Mouse (Mus musculus): ENCODE measurements around the gene Vapa.
"Not testable (repeated sequence)": the region's sequence is repeated elsewhere in the genome, so short reads cannot be mapped to it uniquely, and the experiment has no call there.

Gene Vapa

GRCm38 (mm10) chr17:65613463-65614412 is at the start of gene Vapa:
TSS of gene Vapa (minus strand) at chr17:65613555.
- peak; percentile 98 for DNase-seq (ENCODE audit: low spot score)

- DNase-seq (ENCODE audit: low spot score): no peak
These were observed 49.3 kb upstream of the Vapa start for GRCm38 (mm10) chr17:65662662-65663061.

GRCm38 (mm10) chr17:65658416-65658815 is 45.1 kb upstream of the Vapa start:
- no peak for DNase-seq (ENCODE audit: low spot score)

GRCm38 (mm10) chr17:65657958-65658357 is 44.6 kb upstream of the Vapa start:
- DNase-seq (ENCODE audit: low spot score): no peak

DNA sequence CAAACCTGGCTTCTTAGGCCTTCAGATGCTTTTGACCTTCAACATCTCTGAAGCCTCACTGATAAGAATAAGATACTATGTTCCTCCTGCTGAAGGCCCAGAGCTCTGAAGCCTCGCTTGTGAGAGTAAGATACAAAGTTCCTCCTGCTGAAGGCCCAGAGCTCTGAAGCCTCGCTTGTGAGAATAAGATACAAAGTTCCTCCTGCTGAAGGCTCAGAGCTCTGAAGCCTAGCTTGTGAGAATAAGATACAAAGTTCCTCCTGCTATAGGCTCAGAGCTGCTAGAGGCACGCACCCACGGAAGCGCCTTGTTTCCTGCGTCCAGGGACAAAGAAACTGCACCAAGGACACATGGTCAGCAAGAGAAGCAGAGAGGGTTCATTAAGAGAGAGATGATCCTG is 43.4 kb upstream of the Vapa start:
- no peak for DNase-seq (ENCODE audit: low spot score)

DNA sequence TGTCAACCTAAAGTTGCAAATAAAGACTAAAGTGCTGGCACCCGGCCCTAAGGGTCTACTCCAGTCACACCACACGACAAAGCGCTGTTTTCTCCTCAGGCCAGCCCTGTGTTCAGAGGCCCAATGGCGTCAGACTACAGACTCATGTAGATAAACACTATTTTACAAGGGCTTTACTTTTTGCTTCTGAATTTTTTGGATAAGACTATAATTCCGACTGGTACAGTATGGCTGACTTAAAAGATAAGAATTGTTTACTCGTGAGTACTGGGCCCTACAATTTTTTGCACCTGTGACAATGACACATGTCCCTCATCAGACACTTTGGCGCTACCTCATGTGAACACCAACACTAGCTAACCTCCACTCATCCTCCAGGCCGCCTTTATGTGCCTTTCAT is 42.7 kb upstream of the Vapa start:
- DNase-seq (ENCODE audit: low spot score): no peak

DNA sequence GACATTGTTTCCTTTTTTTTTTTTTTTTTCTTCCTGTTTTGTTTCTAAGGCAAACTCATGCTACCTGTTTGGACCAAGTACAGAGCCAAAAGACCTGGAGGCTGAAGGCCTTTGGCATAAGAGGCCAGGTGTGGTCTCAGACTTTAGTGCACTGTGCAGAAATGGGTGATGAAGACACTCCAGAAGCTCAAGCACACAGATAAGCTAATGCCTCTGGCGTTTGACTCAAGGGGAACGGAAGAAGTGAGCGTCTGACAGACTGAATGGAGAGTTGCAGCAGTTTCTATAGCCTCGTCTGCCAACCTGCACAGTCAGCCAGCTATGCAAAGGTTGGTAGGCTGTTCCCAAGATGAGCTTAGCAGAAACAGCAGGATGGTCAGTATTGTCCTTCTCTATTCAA is 42.3 kb upstream of the Vapa start:
- DNase-seq (ENCODE audit: low spot score): no peak

DNA sequence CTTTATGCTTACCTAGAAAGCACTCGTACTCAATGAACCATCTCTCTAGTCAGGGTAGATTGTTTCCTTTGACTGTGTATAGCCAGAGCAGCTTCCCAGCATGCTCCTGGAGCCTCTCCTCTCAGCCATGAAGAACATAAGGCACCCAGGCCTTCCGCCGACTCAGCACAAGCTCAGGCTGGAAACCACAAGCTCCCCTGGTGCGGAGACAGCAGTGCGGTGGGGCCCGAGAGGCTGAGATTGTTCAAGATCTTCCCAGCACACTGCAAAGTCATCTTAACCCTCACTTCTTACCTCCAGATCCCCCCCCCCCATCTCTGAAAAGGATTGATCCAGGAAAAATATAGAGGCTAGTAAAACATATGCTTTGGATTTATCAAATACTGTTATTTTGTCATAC is 37.2 kb upstream of the Vapa start:
- no peak for DNase-seq (ENCODE audit: low spot score)

GRCm38 (mm10) chr17:65649175-65649493 is 35.8 kb upstream of the Vapa start:
- DNase-seq (ENCODE audit: low spot score): no peak

- no peak for DNase-seq (ENCODE audit: low spot score)
These were observed 35.2 kb upstream of the Vapa start for GRCm38 (mm10) chr17:65648371-65649174.

GRCm38 (mm10) chr17:65647961-65648360 is 34.6 kb upstream of the Vapa start:
- no peak for DNase-seq (ENCODE audit: low spot score)

DNA sequence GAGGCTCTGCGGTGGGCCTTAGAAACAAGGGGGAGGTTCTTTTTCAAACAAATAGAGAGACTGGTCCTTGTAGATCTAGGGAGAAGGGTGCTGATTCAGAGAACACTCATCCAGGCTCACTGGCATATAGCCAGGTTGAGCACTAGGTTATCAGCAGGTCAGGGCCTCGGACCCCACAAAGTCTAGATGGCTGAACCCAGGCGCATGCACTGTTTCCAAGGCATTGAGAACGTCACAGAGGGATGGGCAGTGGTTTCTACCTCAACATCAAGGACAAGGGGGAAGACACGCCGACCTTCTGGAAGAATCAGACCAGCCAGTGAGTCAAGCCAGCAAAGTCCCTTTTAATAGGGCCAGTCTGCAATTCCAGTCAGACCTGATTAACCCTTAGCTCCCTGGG is 33.9 kb upstream of the Vapa start:
- DNase-seq (ENCODE audit: low spot score): no peak

DNA sequence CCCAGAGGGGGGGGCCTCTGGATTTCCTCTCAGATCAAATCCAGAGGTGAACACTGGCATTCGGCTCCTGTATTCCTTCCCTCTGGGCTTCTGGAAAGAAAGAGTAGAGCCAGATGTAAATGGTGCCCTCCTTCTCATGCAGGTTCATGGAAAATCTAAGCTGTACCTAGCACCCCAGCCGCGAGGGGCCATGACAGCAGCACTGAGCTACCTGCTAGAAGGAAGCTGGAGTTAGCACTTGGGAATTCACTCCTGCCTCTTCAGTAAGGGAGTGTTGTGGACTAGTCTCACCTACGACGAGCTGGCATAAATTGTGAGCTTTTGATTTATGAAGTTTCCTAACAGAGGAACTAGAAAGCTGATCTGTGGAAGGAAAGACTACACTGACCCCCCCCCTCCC is 30.2 kb upstream of the Vapa start:
- DNase-seq (ENCODE audit: low spot score): no peak

DNA sequence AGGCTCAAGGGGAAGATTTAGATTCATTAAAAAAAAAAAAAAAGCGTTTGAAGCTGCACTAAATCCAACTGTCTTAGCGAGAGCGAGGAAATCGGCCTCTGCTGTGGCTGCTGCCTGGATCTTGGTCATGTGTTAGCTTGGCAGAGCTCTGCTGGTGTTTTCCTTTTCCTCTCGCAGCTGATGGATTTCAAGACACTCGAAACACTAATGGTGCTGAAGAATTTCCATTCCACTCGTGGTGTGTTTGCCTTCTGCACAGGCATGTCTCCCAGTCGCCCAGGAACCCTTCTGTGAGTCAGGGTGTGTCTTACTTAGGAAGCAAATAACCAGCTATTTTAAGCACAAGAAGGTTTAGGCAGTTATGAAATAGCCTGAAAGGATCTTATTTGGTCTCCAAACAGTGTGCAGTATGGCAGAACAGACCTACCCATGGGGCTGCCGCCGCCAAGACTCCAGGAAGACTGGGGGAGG is 29.7 kb upstream of the Vapa start:
- no peak for DNase-seq (ENCODE audit: low spot score)

DNA sequence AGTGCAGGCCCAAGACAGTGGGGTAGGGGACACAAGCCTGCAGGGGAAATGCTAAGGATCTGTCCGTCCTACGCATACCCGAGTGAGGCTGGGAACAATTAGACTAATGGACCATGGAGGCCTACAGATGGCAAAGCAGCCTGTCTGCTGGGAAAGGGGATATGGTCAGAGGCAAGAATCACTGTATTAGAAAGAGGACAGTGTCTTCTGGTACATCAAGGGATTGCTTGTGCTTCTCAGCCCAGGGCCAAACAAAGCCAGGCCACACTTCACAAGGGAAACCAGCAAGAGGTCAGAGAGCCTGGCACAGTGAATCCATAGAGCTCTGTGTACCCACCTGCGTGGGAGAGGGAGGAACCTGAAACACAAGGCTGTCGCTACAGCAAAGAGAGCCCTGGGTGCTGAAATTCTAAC is 29.2 kb upstream of the Vapa start:
- no peak for DNase-seq (ENCODE audit: low spot score)

DNA sequence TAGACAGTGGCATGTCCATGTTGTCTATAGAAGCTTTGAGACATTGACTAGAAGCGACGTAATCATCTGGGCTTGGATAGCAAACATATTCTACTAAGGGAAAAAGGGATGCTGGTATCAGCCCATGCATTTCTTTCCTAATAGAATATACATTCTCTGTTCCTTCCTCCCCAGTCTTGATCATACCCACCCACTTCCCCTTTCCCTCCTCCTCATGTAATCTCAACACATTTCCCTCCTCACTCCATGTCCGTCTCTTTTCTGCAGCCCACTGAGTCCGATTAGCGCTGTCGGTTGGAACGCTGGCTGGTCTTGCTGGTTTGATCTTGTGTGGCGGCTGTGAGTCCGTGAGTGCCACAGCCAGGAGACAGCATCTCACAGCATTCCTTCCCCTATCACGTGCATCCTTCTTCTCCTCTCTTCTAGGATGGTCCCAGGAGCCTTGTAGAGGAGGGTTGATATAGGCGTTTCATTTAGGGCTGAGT is 28.4 kb upstream of the Vapa start, which contains the start of gene Txndc2:
Gene Txndc2, minus strand, starts transcription at position 435 of the 485 bp plus-strand sequence.
- no peak for DNase-seq (ENCODE audit: low spot score)

GRCm38 (mm10) chr17:65639144-65639543 is 25.8 kb upstream of the Vapa start:
- DNase-seq (ENCODE audit: low spot score): no peak

DNA sequence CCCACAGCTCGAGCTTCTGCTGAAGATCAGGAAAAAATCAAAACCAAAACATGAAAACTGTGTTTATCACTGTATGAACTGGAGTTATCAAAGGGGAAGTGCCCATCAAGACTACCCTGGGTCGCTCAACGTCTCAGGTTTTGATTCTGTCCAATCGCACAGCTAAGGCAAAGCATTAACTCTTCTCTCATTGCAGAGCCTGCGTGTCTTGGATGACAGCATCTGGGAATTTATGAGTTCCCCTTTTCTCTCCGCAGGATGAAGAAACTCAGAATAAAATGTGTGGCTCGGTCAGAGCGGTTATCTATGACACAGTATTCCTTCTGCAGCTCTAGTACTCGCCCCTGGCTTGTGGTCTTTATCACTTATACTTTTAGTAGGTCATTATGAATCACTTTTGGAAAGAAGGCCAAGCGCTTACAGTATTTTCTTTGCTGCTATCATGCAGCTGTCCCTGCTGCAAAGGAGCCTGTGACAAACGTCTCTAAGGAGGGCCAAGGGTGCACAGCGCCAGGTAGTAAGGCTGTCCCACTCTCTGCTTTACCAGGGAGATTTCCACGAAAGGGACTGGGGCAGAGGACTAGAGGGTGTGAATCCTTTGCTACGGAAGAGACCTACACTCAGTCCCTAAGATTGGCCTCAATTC is 22.5 kb upstream of the Vapa start:
- DNase-seq (ENCODE audit: low spot score): no peak

- no peak for DNase-seq (ENCODE audit: low spot score)
These were observed 16.6 kb upstream of the Vapa start for GRCm38 (mm10) chr17:65629943-65630342.

DNA sequence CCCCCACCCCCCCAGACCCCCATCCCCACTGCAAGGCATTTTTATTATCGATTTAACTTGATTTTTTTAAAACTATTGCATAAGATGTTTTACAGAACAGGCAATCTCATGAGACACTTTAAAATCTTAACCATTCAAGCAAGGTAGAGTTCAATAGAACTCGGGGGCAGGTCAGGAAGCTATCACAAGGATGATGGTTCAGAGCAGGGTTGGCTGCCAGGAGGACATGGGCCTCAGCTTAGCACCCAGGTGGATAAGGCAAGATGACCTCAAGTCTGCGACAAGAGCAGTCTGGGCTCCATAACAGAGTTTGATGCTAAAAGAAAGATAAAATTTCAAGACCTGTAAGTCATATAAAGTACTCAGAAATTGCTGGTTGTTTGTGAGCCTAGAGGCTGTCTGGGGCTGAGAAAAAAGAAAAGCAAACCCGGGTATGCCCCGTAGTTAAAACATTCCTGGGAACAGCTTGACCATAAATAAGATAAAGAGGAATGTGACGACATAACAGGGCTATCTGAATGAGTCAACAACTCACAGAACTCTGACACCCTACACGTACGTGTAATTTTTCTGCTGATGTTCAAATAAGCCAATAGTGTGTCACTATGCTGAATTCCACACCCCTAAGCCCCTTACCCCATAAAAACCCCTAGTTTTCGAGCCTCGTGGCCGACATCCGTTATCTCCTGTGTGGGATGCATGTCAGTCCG is 15.6 kb upstream of the Vapa start:
- not testable (repeated sequence) for DNase-seq (ENCODE audit: low spot score)

DNA sequence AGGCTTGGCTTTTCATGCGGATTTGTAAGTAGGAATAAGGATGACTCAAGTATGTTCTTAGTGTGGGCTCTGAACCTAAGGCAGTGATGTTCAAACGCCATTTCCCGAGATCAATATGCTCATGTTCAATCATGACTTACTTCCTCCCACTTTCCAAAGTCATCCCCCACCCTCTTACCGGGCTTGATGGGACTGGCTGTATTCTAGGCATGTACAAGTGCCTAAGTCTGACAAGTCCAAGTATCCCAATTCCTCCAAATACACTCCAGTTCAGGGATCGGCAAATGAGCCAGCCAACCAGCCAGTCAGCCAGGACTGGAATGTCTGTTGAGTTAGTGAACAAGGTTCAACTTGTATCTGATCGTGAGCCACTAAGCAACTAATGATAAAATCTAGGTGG is 12.9 kb upstream of the Vapa start:
- DNase-seq (ENCODE audit: low spot score): no peak

- DNase-seq (ENCODE audit: low spot score): no peak
These were observed 12.2 kb upstream of the Vapa start for GRCm38 (mm10) chr17:65625563-65625962.

Data from spleen, adult 12 weeks (tissue).